Mouse (Mus musculus) small intestine, adult 2 months (tissue): ENCODE data around the gene Rp9.

Experiments
- CTCF ChIP-seq: fragments of 200-500 bp; IDR thresholded peaks from 2 replicates; pipeline ENCODE4 v1.5.1; 2012; ENCODE audit warnings: low read depth, mild to moderate bottlenecking, control low read depth, inconsistent platforms, low read length, moderate library complexity, mixed read lengths; ENCODE audit not compliant: insufficient replicate concordance, insufficient read length; ENCODE audit errors: extremely low read depth
- POLR2A ChIP-seq: fragments of 200-500 bp; IDR thresholded peaks from 2 replicates; pipeline ENCODE4 v1.6.1; 2012; ENCODE audit warnings: low read depth, mild to moderate bottlenecking, control low read depth, inconsistent platforms, low read length, moderate library complexity

DNA sequence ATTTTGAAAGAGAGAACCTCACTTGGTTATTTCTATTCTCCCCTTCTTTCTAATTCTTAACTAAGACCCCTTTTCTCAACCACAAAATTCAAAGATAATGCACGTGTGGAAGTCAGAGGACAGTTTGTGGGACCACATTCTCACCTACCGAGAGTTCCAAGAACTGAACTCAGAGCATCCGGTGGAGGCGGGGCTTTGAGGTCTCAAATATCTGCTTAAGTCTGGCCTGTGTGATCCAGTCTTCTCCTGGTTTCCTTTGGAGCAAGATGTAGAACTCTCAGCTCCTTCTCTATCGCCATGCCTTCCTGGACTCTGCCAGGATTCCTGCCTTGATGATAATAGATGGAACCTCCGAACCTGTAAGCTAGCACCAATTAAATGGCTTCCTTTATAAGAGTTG is 67.5 kb downstream of the Rp9 start:
- TF ChIP-seq CTCF: no peak
- no peak for TF ChIP-seq POLR2A
